Mouse (Mus musculus): ENCODE measurements around the gene Kcnc1.

The Kcnc1 gene

GRCm38 (mm10) chr7:46389456-46390085 is 6.7 kb upstream of the Kcnc1 start:
- Histone ChIP-seq H3K4me1 (replicated peaks; ENCODE audit: low read depth, low read length) (peaks cover 4% of the 10 kb centered on the region; the same call in 1 of the 2 replicates), H3K9me3 (ENCODE audit: low read length) (no peaks in the 10 kb centered on the region), H3K4me3 (replicated peaks; ENCODE audit: low read length) (no peak overlapping the region), H3K36me3 (ENCODE audit: insufficient read depth, low read length) (no peaks in the 10 kb centered on the region), H3K27me3 (ENCODE audit: insufficient read depth, low read length) (peaks cover 17% of the 10 kb centered on the region)
- no peak for TF ChIP-seq CTCF (conservative IDR thresholded peaks at IDR 0.05; ENCODE audit: low read length)
- no peak for TF ChIP-seq NANOG (IDR thresholded peaks at IDR 0.05; ENCODE audit: borderline replicate concordance, low read length)
- TF ChIP-seq POU5F1 (IDR thresholded peaks at IDR 0.05; ENCODE audit: borderline replicate concordance, low read length), result no peak

- TF ChIP-seq NANOG (IDR thresholded peaks at IDR 0.05; ENCODE audit: borderline replicate concordance, low read length) (no peak), CTCF (conservative IDR thresholded peaks at IDR 0.05; ENCODE audit: low read length) (no peak), POU5F1 (IDR thresholded peaks at IDR 0.05; ENCODE audit: borderline replicate concordance, low read length) (no peak)
- no peaks in the 10 kb centered on the region for H3K36me3 ChIP-seq (ENCODE audit: insufficient read depth, low read length)
- no peak overlapping the region for H3K4me3 ChIP-seq (replicated peaks; ENCODE audit: low read length)
- H3K4me1 ChIP-seq (replicated peaks; ENCODE audit: low read depth, low read length), result peaks cover 4% of the 10 kb centered on the region; the same call in 1 of the 2 replicates
- no peaks in the 10 kb centered on the region for H3K9me3 ChIP-seq (ENCODE audit: low read length)
- peaks cover 23% of the 10 kb centered on the region for H3K27me3 ChIP-seq (ENCODE audit: insufficient read depth, low read length)
Observed at GRCm38 (mm10) chr7:46390226-46390625, 6.1 kb upstream of the Kcnc1 start.

- Histone ChIP-seq H3K9me3 (ENCODE audit: low read length) (no peaks in the 10 kb centered on the region), H3K36me3 (ENCODE audit: insufficient read depth, low read length) (no peaks in the 10 kb centered on the region), H3K4me1 (replicated peaks; ENCODE audit: low read depth, low read length) (peaks cover 8% of the 10 kb centered on the region), H3K4me3 (replicated peaks; ENCODE audit: low read length) (no peak overlapping the region), H3K27me3 (ENCODE audit: insufficient read depth, low read length) (peaks cover 34% of the 10 kb centered on the region)
- TF ChIP-seq POU5F1 (IDR thresholded peaks at IDR 0.05; ENCODE audit: borderline replicate concordance, low read length) (no peak), NANOG (IDR thresholded peaks at IDR 0.05; ENCODE audit: borderline replicate concordance, low read length) (no peak), CTCF (conservative IDR thresholded peaks at IDR 0.05; ENCODE audit: low read length) (no peak)
Observed at GRCm38 (mm10) chr7:46391701-46392100, 4.6 kb upstream of the Kcnc1 start.

- Histone ChIP-seq H3K4me1 (replicated peaks; ENCODE audit: low read depth, low read length) (peaks cover 16% of the 10 kb centered on the region), H3K27me3 (ENCODE audit: insufficient read depth, low read length) (peaks cover 48% of the 10 kb centered on the region), H3K36me3 (ENCODE audit: insufficient read depth, low read length) (no peaks in the 10 kb centered on the region), H3K4me3 (replicated peaks; ENCODE audit: low read length) (no peak overlapping the region), H3K9me3 (ENCODE audit: low read length) (no peaks in the 10 kb centered on the region)
- peak; percentile 94 for TF ChIP-seq CTCF (conservative IDR thresholded peaks at IDR 0.05; ENCODE audit: low read length)
- no peak for TF ChIP-seq POU5F1 (IDR thresholded peaks at IDR 0.05; ENCODE audit: borderline replicate concordance, low read length)
- TF ChIP-seq NANOG (IDR thresholded peaks at IDR 0.05; ENCODE audit: borderline replicate concordance, low read length), result 0 out of 2 replicates have a peak, but pooled peaks have one; percentile 18
Observed at GRCm38 (mm10) chr7:46393116-46393515, 3.2 kb upstream of the Kcnc1 start.

GRCm38 (mm10) chr7:46393718-46394511 is 2.4 kb upstream of the Kcnc1 start:
- no peak for TF ChIP-seq CTCF (conservative IDR thresholded peaks at IDR 0.05; ENCODE audit: low read length)
- no peak for TF ChIP-seq POU5F1 (IDR thresholded peaks at IDR 0.05; ENCODE audit: borderline replicate concordance, low read length)
- no peak for TF ChIP-seq NANOG (IDR thresholded peaks at IDR 0.05; ENCODE audit: borderline replicate concordance, low read length)
- Histone ChIP-seq H3K4me1 (replicated peaks; ENCODE audit: low read depth, low read length) (peaks cover 17% of the 10 kb centered on the region), H3K27me3 (ENCODE audit: insufficient read depth, low read length) (peaks cover 56% of the 10 kb centered on the region), H3K4me3 (replicated peaks; ENCODE audit: low read length) (no peak overlapping the region), H3K9me3 (ENCODE audit: low read length) (no peaks in the 10 kb centered on the region), H3K36me3 (ENCODE audit: insufficient read depth, low read length) (no peaks in the 10 kb centered on the region)

- H3K27me3 ChIP-seq (ENCODE audit: insufficient read depth, low read length), result peaks cover 66% of the 10 kb centered on the region
- no peak for TF ChIP-seq NANOG (IDR thresholded peaks at IDR 0.05; ENCODE audit: borderline replicate concordance, low read length)
- no peak for TF ChIP-seq POU5F1 (IDR thresholded peaks at IDR 0.05; ENCODE audit: borderline replicate concordance, low read length)
- TF ChIP-seq CTCF (conservative IDR thresholded peaks at IDR 0.05; ENCODE audit: low read length), result no peak
- H3K36me3 ChIP-seq (ENCODE audit: insufficient read depth, low read length), result no peaks in the 10 kb centered on the region
- no peaks in the 10 kb centered on the region for H3K9me3 ChIP-seq (ENCODE audit: low read length)
- H3K4me3 ChIP-seq (replicated peaks; ENCODE audit: low read length), result no peak overlapping the region
- H3K4me1 ChIP-seq (replicated peaks; ENCODE audit: low read depth, low read length), result peaks cover 17% of the 10 kb centered on the region
Observed at GRCm38 (mm10) chr7:46394933-46395332, 1.4 kb upstream of the Kcnc1 start.

GRCm38 (mm10) chr7:46395571-46395970 is 726 bp upstream of the Kcnc1 start:
- no peaks in the 10 kb centered on the region for H3K9me3 ChIP-seq (ENCODE audit: low read length)
- TF ChIP-seq NANOG (IDR thresholded peaks at IDR 0.05; ENCODE audit: borderline replicate concordance, low read length), result no peak
- TF ChIP-seq POU5F1 (IDR thresholded peaks at IDR 0.05; ENCODE audit: borderline replicate concordance, low read length), result no peak
- no peak for TF ChIP-seq CTCF (conservative IDR thresholded peaks at IDR 0.05; ENCODE audit: low read length)
- peaks cover 17% of the 10 kb centered on the region for H3K4me1 ChIP-seq (replicated peaks; ENCODE audit: low read depth, low read length)
- peaks cover 72% of the 10 kb centered on the region for H3K27me3 ChIP-seq (ENCODE audit: insufficient read depth, low read length)
- H3K36me3 ChIP-seq (ENCODE audit: insufficient read depth, low read length), result no peaks in the 10 kb centered on the region
- H3K4me3 ChIP-seq (replicated peaks; ENCODE audit: low read length), result peak overlapping the region; percentile 80

- Histone ChIP-seq H3K4me1 (replicated peaks; ENCODE audit: low read depth, low read length) (peaks cover 17% of the 10 kb centered on the region), H3K9me3 (ENCODE audit: low read length) (no peaks in the 10 kb centered on the region), H3K27me3 (ENCODE audit: insufficient read depth, low read length) (peaks cover 74% of the 10 kb centered on the region), H3K36me3 (ENCODE audit: insufficient read depth, low read length) (no peaks in the 10 kb centered on the region), H3K4me3 (replicated peaks; ENCODE audit: low read length) (peak overlapping the region; percentile 80)
- TF ChIP-seq NANOG (IDR thresholded peaks at IDR 0.05; ENCODE audit: borderline replicate concordance, low read length), result no peak
- TF ChIP-seq CTCF (conservative IDR thresholded peaks at IDR 0.05; ENCODE audit: low read length), result no peak
Observed at GRCm38 (mm10) chr7:46396928-46397731, 833 bp downstream of the Kcnc1 start.
